Mouse (Mus musculus) cortical plate, adult 2 months (tissue): ENCODE data around the gene Hoxa7.

Experiments
- CTCF ChIP-seq: fragments of 200-500 bp; IDR thresholded peaks from 2 replicates; pipeline ENCODE4 v1.5.1; 2011; ENCODE audit warnings: mild to moderate bottlenecking, control low read depth, low read length; ENCODE audit not compliant: insufficient read depth; ENCODE audit errors: extremely low read depth
- POLR2A ChIP-seq: fragments of 200-500 bp; IDR thresholded peaks from 2 replicates; pipeline ENCODE4 v1.6.1; 2011; ENCODE audit warnings: mild to moderate bottlenecking, low read length, control low read depth; ENCODE audit not compliant: insufficient read depth; ENCODE audit errors: extremely low read depth

- TF ChIP-seq CTCF (no peak), POLR2A (no peak)
Observed at GRCm38 (mm10) chr6:52249826-52250225, 28.2 kb upstream of the Hoxa7 start.
